Mouse (Mus musculus) stomach, postnatal 0 days (tissue): Measurements from ENCODE around the gene Fam83f. TPM values are rescaled to one million over a fixed set of nuclear protein-coding genes. Genes with fewer than 3 reads are reported as not detected.
A peak's percentile ranks its signal among the peaks of the same experiment; 100 is the strongest.

Experiments
- ATAC-seq: fragments of 200-750 bp; cut with Nextera tagmentation; 2 replicates; pipeline ENCODE4 v1.8.0; 2017; ENCODE audit not compliant: low FRiP score, low TSS enrichment
- DNase-seq: peaks from one replicate; pipeline ENCODE4 v3.0.0-alpha.2; 2016; ENCODE audit warnings: low spot score
- H3K27ac ChIP-seq: fragments of 300-500 bp; sonication (generic); replicated peaks from 2 replicates; pipeline ENCODE4 v1.5.1; 2014; ENCODE audit warnings: mild to moderate bottlenecking, control low read depth
- H3K27me3 ChIP-seq: fragments of 300-500 bp; sonication (generic); 2 replicates; pipeline ENCODE4 v1.6.1; 2014; ENCODE audit warnings: low read length; ENCODE audit not compliant: control insufficient read depth, insufficient read depth
- H3K36me3 ChIP-seq: fragments of 300-500 bp; sonication (generic); 2 replicates; pipeline ENCODE4 v1.6.1; 2014; ENCODE audit warnings: low read length, mixed read lengths; ENCODE audit not compliant: control insufficient read depth, insufficient read depth
- H3K4me1 ChIP-seq: fragments of 300-500 bp; sonication (generic); replicated peaks from 2 replicates; pipeline ENCODE4 v1.6.1; 2014; ENCODE audit warnings: antibody characterized with exemption; ENCODE audit not compliant: control insufficient read depth, insufficient read depth
- H3K4me2 ChIP-seq: fragments of 300-500 bp; sonication (generic); replicated peaks from 2 replicates; pipeline ENCODE4 v1.6.1; 2014; ENCODE audit warnings: low read depth, mild to moderate bottlenecking, control low read depth, moderate library complexity
- H3K4me3 ChIP-seq: fragments of 300-500 bp; sonication (generic); 2 replicates; pipeline ENCODE4 v1.5.1; 2014; ENCODE audit warnings: low read depth, low read length, control low read depth
- H3K9ac ChIP-seq: fragments of 300-500 bp; sonication (generic); 2 replicates; pipeline ENCODE4 v1.6.1; 2014; ENCODE audit warnings: mild to moderate bottlenecking, low read length, control low read depth, mixed read lengths
- H3K9me3 ChIP-seq: fragments of 300-500 bp; sonication (generic); 2 replicates; pipeline ENCODE4 v1.6.1; 2016; ENCODE audit warnings: low read length; ENCODE audit not compliant: control insufficient read depth
- CTCF ChIP-seq: IDR thresholded peaks from 2 replicates; pipeline ENCODE4 v1.5.1; 2016; ENCODE audit warnings: antibody characterized with exemption, low read depth, mild to moderate bottlenecking, moderate library complexity
- EP300 ChIP-seq: optimal IDR thresholded peaks from 2 replicates; pipeline ENCODE3; 2016; ENCODE audit warnings: antibody characterized with exemption
- WGBS: fragments of 180-500 bp; shearing (Covaris S2); extraction: QIAGEN DNeasy Blood & Tissue Kit; methylation state at CpG from one replicate; pipeline ENCODE4 v1.1.7; 2014; 5-methylcytosine and 5-hydroxymethylcytosine counted together
- polyA plus RNA-seq: library from polyadenylated mRNA; unstranded; fragments of >200 nt; fragmentation: Nextera tagmentation; extraction: Ambion mirVana; gene quantifications from 2 replicates; pipeline ENCODE4 v1.2.1, GENCODE M21; 2015

The Fam83f gene
- polyA plus RNA-seq, 1 experiment from 2014 or later: 20.5 TPM

DNA sequence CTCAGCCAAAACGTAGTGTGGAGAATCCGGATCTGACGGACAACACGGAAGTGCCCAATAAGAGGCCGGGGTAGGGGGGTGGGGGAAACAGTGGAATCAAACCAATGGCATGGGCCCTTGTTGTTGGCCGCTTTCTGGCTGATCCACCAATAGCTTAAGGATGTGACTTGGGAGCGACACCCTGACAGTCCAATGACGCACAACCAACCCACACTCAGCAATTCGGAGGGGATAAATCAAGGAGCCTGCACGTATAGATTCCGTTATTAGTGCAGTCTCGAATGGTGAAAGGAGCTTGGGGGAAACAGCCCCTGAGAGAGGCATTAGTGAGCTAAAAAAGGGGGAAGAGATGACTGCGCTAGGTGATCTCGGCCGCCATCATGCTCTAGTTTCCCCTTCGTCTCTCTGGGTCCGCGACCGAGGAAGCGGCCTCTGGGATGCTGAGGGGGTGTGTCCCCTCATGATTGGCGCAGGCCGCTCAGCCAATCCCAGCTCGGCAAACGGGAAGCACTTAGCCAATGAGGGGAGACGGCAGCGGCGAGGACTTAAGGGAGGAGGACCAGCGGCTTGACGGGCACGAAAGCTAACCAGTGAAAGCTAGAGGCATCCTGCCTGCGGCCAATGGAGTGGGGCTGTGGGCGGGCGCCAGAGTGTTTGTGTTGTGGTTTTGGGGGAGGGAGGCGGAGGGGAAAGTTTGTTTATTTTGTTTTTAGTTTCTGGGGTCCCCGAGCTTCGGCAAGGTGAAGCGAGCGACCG lies 39.1 kb downstream of the Fam83f start, which contains the start of gene Tnrc6b:
Tnrc6b (plus strand) TSS at position 706 of the 756 bp plus-strand sequence.
- Histone ChIP-seq H3K9ac (peak within 1 kb of the TSS; percentile 96), H3K27me3 (no peaks in the 10 kb centered on the region), H3K36me3 (no peaks in the 10 kb centered on the region), H3K9me3 (no peaks in the 10 kb centered on the region), H3K4me2 (peak within 1 kb of the TSS; percentile 80), H3K27ac (peak within 1 kb of the TSS; percentile 96), H3K4me1 (peaks cover 7% of the 10 kb centered on the region; the same call in 1 of the 2 replicates), H3K4me3 (peak within 1 kb of the TSS; percentile 97)
- DNase-seq (peak; percentile 98), ATAC-seq (peak; percentile 94)
- TF ChIP-seq EP300 (no peak), CTCF (no peak)
- WGBS: under 1% methylated on average over 38 of the region's 39 CpGs

DNA sequence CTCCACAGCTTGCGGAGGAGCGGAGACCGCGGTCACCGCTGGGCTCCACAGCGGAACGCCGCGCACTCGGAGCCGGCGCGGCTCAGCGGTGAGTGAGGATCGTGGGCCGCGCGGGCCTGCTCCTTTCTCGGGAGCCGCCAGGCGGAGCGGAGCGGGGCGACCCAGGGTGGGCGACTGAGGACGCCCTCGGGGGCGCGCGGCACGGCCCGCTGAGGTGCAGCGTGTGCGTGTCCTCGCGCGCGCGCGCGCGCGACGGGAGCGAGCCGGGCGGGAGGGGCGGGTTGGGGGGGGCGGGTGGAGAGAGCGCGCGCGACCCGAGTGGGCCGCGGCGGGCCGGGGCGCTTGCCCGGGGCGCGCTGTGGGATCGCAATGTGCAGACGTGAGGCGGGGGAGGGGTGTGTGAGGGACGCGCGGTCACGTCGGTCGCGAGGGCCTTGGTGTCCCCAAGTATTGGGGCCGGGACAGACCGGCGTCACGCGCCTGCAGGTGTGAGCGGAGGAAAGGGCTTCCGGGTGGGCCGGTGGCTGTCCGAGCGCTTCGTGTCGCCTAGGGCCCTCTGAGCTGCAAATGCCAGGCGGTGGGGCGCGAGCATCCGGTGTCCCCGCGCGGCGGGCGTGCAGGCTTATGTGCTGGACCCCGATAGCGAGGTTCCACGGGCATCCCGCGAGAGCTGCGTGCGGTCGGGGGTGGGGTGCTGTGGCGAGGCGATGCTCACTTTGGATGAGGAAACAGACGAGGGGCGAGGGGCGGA lies 39.9 kb downstream of the Fam83f start:
- H3K27ac ChIP-seq: peak overlapping the region; percentile 96
- peak; percentile 38 for ATAC-seq
- no peaks in the 10 kb centered on the region for H3K9me3 ChIP-seq
- peak; percentile 67 for DNase-seq
- peak overlapping the region; percentile 96 for H3K9ac ChIP-seq
- H3K36me3 ChIP-seq: no peaks in the 10 kb centered on the region
- peaks cover 7% of the 10 kb centered on the region; the same call in 1 of the 2 replicates for H3K4me1 ChIP-seq
- H3K4me2 ChIP-seq: peak overlapping the region; percentile 80
- H3K27me3 ChIP-seq: no peaks in the 10 kb centered on the region
- TF ChIP-seq CTCF: 0 out of 2 replicates have a peak, but pooled peaks have one; percentile 11
- no peak for TF ChIP-seq EP300
- peak overlapping the region; percentile 97 for H3K4me3 ChIP-seq
- under 1% methylated on average over 72 of the region's 106 CpGs for WGBS

DNA sequence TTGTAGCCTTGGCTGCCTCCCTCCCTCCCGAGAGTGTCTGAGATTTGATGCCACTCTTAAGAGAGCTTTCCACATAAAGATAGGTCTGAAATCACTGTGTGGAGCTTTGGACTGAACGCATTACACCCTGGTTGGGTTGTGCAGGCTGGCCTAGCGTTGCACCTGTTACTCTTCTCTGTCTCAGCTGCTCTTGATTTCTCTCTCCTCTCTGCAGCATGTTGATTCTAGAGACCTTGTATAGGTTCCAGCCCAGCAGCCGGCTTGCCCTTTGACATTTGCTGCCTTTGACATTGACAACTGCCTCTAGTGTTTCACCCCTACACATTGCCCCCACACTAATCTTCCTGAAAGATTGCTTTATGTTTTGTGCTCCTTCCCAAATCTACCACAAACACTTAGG lies 42.7 kb downstream of the Fam83f start:
- no peaks in the 10 kb centered on the region for H3K36me3 ChIP-seq
- H3K27ac ChIP-seq: no peak overlapping the region
- no peaks in the 10 kb centered on the region for H3K27me3 ChIP-seq
- no peak for ATAC-seq
- no peak overlapping the region for H3K4me2 ChIP-seq
- 72% methylated on average over 4 of the region's 4 CpGs for WGBS
- no peak for DNase-seq
- no peak overlapping the region for H3K9ac ChIP-seq
- H3K9me3 ChIP-seq: no peaks in the 10 kb centered on the region
- no peak overlapping the region for H3K4me3 ChIP-seq
- 0 out of 2 replicates have a peak, but pooled peaks cover 3% of the 10 kb centered on the region for H3K4me1 ChIP-seq
- no peak for TF ChIP-seq CTCF
- no peak for TF ChIP-seq EP300

- TF ChIP-seq CTCF: no peak
- no peak for TF ChIP-seq EP300
- H3K4me1 ChIP-seq: 0 out of 2 replicates have a peak, but pooled peaks cover 3% of the 10 kb centered on the region
- no peak overlapping the region for H3K27ac ChIP-seq
- no peak overlapping the region for H3K4me3 ChIP-seq
- H3K36me3 ChIP-seq: no peaks in the 10 kb centered on the region
- 63% methylated on average over 8 of the region's 8 CpGs for WGBS
- DNase-seq (no peak), ATAC-seq (no peak)
- no peak overlapping the region for H3K9ac ChIP-seq
- H3K9me3 ChIP-seq: no peaks in the 10 kb centered on the region
- H3K4me2 ChIP-seq: no peak overlapping the region
- H3K27me3 ChIP-seq: no peaks in the 10 kb centered on the region
Observed at GRCm38 (mm10) chr15:80716631-80717135, 45.0 kb downstream of the Fam83f start.

DNA sequence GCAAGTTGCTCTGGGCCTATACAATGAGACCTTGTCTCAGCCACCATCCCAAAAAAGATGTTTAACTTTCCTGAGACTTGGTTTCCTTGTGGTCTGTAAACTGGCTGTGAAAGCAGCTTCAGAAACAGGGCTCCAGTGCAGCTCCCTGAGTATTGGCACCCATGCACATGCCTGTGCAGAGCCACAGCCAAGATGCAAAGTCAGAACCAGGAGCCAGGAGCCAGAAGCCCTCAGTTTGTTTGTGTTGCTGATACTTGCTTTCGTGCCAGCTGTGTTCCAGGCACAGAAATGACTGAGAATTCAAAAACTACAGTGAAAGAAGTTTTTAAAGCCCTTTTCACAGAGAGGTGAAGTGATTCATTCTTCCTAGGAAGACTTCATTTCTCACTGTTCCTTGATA lies 45.8 kb downstream of the Fam83f start:
- TF ChIP-seq EP300 (no peak), CTCF (no peak)
- WGBS: 26% methylated on average over 1 of the region's 1 CpGs
- Histone ChIP-seq H3K4me2 (no peak overlapping the region), H3K27me3 (no peaks in the 10 kb centered on the region), H3K9ac (no peak overlapping the region), H3K4me1 (0 out of 2 replicates have a peak, but pooled peaks cover 2% of the 10 kb centered on the region), H3K27ac (no peak overlapping the region), H3K36me3 (no peaks in the 10 kb centered on the region), H3K4me3 (no peak overlapping the region), H3K9me3 (no peaks in the 10 kb centered on the region)
- DNase-seq: no peak
- no peak for ATAC-seq
